Mouse (Mus musculus): Measurements from ENCODE around the gene Icam2.
"Not testable (repeated sequence)": the region's sequence is repeated elsewhere in the genome, so short reads cannot be mapped to it uniquely, and the experiment has no call there.

Icam2 gene

DNA sequence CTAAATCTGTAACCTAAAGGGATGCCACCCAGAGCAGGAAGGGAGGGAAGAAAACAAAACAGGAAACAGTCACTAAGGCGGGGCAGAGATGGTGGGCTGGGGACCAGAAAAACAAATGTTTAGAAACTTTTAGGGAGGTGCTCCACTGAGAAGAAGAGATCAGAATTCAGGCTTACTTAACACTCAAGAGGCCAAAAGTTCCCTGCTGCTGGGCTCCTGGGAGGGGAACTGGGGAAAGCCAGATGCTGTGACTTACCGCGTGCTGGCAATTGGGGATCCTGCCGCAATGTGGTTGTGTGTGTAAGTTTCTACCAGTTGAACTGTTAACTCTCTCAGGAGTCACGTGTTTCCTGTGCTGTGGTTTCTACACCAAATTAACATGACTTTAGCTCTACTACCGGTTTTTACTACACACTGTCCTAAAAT, at the start of gene Icam2:
TSS of gene Icam2 (minus strand) at position 285 of the 426 bp plus-strand sequence.
- DNase-seq (ENCODE audit: low read depth, low spot score) = no peak

DNA sequence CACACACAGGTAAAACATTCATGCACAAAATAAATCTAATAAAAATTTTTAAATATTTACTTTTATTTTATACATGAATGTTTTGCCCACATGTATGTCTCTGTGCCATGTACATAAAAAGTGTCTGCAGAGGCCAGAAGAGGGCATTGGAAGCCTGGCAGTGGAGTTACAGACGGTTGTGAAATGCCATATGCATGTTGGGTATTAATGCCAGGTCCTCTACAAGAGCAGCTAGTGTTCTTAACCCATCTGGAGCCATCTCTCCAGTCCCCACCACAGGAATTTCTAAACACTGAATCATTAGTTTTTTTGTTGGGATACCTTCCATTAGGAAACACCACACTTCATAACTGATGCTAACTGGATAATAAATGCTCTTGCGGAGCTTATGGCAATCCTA, 49.7 kb upstream of the Icam2 start:
- no peak for DNase-seq (ENCODE audit: low read depth, low spot score)

DNA sequence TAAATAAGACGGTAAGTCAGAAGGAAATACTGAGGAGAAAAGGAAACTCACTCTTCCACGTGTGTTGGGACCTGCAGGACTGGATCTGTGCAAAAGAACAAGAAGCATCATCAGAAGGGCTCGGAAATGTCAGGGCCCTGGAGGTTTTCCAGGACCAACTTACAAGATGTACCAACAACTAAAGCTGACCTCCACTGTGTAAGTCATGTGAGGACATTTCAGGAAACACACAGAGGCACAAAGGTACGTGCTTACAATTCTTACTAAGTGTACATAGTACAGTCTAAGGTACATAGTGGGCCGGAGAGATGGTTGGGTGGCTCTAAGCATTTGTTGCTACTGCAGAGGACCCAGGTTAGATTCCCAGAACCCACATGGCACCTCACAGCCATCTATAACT, 49.2 kb upstream of the Icam2 start:
- no peak for DNase-seq (ENCODE audit: low read depth, low spot score)

DNA sequence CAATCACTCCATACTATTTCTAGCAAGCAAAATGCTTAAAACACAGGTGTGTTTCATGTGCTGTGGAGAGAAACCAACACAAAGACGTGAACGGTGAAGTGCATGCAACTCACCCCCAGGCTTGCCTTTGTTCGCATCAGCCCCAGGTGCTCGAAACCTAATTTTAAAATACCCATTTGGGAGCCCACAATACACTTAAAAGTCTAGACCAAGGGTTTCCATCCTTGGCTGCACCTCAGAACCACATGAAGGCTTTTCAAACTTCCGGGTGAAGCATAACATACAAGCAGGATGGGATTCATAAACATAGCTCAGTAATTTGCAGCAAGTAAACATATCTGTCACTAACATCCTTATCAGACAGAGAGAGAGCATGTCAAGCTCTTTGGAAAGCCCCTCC, 42.5 kb upstream of the Icam2 start:
- DNase-seq (ENCODE audit: low read depth, low spot score) = no peak

DNA sequence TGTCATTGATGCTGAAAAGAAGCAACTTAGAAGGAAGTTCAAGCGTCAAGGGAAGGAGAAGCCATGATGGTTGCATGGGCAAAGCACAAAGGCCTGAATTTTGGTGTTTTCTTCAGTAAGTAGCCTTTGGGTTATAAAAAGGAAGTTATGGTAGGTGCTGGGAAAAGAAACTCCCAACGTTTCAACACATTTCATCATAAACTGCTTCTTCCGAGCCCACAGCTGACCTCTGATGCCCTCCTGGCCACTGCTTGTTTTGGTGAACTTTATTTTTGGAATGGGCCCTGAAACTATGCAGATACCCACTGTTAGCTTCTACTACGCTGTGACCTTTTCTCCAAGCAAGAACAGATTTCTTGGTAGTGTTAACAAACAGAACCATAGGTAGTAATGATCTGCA, 41.8 kb upstream of the Icam2 start:
- no peak for DNase-seq (ENCODE audit: low read depth, low spot score)

DNA sequence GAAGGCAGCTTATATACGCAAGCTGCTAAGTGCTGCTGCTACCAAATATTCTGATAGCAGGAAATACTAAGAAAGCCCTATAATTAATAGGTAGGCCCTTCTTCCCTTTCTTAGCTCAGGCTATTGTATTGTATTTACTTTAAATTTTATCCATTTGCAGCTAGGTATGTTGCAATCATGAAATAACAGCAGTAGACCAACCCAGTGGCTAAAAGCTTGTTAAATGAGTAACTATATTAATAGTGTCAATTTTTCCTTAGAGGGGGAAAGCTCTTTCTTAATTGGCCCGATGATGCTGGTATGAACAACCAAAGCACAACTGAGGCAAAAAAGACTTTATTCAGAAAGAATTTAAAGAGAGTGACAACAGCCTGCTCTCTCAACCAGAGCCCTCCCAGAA, 40.7 kb upstream of the Icam2 start:
- DNase-seq (ENCODE audit: low read depth, low spot score) = no peak

DNA sequence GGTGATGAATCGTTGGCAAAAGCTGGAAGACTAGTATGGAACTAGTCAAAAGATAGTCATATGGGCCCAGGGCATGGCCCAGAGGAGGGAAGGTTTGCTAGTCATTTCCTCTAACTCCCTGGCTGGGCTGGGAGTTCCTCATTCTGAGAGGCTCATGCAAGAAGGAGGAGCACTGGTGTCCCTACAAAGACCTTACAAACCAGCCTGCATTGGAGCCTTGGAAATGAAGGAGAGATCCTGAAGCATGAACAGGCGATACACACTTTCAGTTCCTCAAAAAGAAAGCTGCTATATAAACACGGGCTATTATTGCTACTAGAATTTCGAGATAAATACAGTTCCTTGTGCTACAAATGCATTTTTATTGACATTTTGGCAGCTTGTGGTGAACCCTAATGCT, 40.2 kb upstream of the Icam2 start:
- DNase-seq (ENCODE audit: low read depth, low spot score) = no peak

DNA sequence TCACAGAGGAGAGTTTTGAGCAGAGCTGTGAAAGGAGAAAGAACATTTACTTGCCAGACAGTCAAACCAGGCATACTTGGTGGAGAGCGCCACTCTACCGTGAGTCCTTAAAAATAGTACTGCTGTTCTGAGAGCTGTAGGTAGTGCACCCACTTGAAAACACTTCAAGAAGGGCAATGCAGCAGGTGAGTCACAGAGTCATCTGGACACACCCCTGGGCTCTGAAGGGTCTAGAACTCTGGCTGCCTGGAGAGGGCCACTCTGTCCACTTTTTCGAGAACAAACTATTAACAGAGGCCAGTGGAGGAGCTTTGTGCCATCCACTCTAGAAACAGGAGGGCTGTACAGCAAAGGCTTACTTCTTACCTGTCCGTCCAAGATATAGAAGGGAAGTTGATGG, 38.6 kb upstream of the Icam2 start:
- no peak for DNase-seq (ENCODE audit: low read depth, low spot score)

DNA sequence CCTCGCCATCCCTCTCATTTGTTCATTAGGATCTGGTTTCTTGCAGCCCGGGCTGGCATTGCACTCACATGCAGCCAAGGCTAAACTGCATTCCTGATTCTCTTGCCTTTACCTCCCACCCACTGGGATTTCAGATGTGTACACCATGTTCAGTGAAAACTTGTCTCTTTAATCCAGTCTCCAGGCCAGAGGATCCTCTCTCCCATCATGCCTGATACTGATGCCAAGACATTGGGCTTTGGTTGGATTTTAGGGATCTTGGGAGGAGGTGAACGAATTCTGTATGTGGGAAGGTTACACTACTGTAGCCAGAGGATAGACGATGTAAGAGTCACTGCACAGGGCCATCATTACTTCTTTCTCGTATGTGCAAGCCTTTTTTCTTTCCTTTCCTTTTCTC, 37.3 kb upstream of the Icam2 start:
- DNase-seq (ENCODE audit: low read depth, low spot score) = no peak

DNA sequence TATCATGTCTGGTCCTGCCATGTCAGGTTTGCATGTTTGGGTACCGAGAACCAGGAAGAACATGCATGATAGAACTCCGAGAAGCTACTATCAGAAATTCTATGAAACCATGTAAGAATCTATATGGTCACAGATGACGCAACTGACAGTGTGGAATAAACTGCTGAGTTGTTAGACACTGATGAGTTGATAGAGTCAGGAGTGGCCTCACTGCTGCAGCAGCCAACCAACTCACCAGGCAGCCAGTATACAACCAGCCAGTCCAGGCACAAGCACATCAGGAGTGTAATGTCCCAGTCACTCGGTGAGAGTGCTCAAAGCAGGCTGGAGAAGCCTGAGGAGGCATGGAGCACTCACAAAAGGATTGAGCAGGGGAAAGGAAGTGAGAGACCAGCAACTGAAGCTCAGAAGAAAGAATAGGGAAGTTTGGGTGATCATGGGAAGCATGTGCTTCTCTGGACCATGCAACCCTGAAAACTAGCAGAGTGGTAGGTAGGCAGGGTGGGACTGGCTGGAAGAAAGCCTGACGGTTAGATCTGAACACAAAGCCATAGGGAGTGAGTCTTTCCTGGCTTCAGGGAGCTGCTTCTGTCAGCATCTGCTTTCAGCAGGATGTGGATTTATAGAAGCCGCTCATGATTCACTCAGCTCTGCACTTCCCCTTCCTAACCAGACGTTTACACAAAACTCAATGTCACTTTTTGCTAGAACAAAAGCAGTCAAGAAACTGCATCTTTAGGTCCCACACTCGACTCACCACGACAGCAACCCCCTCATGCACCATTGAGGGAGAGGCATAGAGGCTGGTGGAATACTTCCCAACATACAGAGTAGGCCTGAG, 31.6 kb upstream of the Icam2 start:
- DNase-seq (ENCODE audit: low read depth, low spot score) = no peak

DNA sequence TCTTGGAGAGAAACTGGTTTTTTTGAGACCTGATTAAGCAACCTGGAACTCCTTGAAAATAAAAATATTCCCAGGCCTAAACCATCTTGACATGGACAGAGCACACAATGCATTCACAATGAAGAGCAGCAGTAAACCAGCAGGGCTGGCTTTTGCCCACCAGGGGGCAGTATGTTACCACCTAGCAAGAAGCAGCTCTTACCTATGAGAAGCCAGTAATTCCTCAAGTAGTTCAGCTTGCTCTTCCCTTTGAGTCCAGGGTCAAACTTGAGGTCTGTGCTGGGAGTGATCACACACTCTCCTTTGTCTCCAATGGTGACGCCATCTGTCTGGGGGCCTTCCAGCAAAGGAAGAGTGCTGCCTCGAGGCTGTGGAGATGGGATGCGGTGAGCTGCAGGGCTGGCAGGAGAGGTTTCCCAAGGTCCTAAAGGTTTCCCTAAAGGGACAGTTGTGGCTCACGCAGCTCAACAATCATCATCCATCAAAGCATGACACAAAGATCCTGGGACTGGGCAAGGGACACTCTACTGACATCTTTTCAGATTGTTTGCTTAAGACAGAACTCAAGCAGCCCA, 30.8 kb upstream of the Icam2 start:
- peak; percentile 90 for DNase-seq (ENCODE audit: low read depth, low spot score)

DNA sequence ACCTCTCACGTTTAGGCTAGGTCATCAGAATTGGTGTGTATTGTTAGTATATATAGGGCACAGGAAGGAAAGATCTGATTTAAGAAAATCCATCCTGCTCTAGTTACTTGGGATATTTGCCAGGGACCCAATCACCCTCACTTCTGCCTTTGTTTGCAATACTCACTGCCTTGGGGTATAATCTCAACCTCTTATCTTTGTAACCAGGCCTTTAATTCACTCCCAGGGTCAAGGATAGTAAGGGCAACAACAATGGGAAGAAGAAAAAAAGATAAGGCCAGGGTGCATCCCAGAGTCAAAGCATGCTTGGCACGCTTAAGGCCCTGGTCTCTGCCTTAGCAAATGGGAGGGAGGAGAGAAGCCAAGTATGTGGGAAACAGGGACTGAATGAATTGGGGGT, 30.0 kb upstream of the Icam2 start:
- no peak for DNase-seq (ENCODE audit: low read depth, low spot score)

DNA sequence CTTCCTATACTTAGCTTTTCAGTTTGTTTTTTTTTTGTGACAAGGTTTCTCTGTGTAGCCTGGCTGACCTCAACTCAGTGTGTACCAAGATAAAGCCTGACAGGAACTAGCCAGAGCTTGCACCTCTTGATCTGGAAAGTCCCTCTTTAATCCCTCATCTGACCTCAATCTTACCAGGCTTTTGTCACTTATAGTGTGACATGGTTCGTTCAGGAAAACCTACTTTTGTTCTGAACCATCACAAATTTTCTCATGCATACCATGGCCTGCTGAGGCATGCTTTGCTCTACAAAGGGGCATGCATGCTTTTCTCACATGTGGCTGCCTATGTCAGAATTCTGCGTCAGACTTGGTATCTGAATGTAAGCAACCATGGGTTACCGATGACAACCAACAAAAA, 28.5 kb upstream of the Icam2 start:
- no peak for DNase-seq (ENCODE audit: low read depth, low spot score)

DNA sequence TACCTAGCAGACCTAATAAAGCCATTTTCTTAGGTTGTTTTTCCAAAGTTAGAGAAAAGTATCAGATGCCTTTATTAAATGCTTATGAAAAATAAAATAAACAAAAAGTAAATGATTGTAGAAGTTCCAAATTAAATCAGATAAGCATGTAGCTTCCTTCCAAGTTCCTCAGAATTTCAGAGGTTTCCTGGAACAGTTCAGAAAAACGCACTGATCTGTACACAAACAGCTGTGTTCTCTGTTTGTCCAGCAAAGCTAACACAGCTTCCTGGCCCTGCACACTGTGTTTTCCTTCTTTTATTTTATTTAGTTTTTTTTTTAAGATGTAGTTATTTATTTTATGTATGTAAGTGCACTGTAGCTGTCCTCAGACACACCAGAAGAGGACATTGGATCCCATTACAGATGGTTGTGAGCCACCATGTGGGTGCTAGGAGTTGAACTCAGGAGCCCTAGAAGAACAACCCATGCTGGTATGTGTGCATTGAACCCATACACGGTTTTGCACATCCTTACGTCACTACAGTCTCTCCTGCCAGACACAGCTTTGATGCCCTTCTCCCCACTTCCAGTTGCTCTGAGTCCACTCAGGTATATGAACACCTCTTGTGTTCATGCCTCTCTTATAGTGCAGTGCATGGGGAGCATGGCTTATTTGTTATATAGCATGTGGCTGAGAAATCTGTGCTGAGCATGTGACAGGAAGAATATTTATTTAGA, 24.9 kb upstream of the Icam2 start:
- DNase-seq (ENCODE audit: low read depth, low spot score) = no peak

DNA sequence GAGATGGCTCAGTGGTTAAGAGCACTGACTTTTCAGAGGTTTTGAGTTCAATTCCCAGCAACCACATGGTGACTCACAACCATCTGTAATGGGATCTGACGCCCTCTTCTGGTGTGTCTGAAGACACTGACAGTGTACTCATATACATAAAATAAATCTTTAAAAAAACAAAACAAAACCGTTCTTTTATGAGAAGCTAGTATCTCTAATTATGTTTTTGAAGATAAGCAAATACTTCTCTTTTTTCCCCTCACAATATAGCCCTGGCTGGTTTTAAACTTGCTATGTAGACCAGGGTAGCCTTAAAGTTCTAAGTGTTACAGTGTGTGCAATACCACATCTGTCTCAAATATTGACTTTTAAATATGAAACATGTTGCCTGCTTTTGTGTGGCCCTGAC, 23.3 kb upstream of the Icam2 start:
- no peak for DNase-seq (ENCODE audit: low read depth, low spot score)

DNA sequence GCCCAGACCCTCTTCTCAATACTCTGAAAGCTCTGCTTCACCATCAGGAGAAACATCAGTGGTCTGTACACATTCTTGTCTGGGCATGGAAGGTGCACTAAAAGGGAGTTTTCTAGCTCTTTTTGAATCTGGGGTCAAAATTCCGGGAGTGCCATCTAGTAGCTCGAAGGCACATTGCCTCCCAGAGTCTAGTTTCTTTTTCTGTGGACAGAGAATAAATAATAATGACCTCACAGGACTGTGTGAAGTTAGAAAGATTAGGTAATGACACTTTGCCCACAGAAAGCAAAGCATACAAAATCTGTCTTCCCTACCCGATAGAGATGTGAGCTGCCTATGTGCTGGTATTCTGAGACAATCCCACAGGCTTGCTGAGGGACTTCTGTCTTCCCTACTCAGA, 22.6 kb upstream of the Icam2 start:
- no peak for DNase-seq (ENCODE audit: low read depth, low spot score)

DNA sequence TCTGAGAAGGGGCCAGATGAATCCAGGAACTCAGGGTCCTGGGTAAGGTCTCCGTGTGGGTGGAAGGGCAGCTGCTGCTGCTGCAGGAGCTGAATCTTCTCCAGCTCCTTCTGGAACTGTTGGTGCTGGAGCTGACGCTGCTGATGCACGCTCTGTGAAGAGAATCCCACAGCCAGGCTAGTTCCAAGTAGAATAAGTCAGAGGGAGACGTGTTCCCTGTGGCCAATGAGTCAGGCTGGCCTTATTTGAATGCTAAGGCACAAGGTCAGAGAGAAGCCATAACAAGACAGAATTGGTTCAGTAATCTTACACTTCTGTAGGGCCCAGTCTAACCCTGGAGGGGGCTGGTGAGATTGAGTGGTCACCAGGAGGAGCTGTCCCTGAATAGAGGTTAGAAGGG, 22.1 kb upstream of the Icam2 start:
- DNase-seq (ENCODE audit: low read depth, low spot score) = no peak

DNA sequence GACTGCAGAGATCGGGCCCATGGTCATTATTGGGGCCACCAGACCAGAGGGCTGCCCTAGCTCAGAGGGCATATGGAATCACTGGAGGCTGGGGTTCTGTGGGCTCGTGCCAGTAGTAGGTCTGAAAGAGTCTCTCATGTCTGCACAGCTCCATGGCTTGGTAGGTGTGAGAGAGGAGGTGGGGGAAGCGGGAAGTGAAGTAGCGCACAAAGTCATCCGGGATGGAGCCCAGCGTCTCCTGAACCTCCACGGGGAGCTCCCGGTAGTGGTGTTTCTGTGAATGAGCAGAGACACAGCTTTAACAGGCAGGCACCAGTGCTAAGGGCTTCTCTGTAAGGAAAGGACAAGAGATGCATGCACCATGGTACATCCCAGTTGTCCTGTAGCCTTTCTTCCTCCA, 10.6 kb upstream of the Icam2 start:
- no peak for DNase-seq (ENCODE audit: low read depth, low spot score)

DNA sequence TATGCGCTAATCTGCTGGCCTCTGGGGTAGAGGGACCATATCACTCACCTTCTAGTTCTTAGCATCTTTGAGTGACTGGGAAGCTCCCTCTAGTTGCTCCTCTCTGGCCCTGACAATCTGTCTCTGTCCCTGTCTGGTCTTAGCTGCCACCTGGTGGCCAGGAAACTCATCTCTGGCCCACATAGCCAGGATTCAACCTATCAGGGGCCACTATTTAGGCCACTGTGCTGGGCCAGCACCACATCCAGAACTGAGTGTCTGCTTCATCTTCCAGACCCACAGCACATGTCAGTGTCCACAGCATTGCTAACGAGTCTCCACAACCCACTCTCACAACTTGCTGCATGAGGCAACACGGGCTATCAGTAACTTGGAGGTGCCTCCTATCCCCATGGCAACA, 9.8 kb upstream of the Icam2 start:
- peak; percentile 42 for DNase-seq (ENCODE audit: low read depth, low spot score)

DNA sequence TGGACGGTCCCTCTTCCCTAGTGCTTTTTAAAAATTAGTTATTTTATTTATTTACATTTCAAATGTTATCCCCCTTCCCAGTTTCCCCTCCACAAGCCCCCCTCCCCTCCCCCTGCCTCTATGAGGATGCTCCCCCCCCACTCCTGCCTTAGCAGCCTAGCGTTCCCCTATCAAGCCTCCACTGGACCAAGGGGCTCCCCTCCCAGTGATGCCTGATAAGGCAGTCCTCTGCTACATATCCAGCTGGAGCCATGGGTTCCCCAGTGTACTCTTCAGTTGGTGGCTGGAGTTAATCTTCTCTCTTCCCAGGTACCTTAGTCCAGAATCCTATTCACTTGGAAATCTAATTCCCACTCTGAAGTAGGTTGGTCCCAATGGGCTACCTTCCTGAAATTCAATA, 6.2 kb upstream of the Icam2 start:
- not testable (repeated sequence) for DNase-seq (ENCODE audit: low read depth, low spot score)

DNA sequence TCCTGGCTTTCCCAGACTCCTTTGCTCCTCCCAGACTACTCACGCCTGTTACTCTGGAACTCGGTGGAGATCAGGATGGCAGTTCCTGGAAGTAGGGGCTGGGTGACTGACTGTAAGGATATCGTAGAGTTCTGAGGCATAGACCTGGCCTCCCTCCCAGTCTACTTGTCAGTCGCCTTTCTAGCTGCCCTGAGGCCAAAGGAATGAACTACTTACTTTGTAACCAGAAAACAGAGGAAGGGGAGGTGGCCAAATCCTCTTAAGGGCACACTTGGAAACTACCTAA, 5.4 kb upstream of the Icam2 start:
- DNase-seq (ENCODE audit: low read depth, low spot score) = peak; percentile 33

DNA sequence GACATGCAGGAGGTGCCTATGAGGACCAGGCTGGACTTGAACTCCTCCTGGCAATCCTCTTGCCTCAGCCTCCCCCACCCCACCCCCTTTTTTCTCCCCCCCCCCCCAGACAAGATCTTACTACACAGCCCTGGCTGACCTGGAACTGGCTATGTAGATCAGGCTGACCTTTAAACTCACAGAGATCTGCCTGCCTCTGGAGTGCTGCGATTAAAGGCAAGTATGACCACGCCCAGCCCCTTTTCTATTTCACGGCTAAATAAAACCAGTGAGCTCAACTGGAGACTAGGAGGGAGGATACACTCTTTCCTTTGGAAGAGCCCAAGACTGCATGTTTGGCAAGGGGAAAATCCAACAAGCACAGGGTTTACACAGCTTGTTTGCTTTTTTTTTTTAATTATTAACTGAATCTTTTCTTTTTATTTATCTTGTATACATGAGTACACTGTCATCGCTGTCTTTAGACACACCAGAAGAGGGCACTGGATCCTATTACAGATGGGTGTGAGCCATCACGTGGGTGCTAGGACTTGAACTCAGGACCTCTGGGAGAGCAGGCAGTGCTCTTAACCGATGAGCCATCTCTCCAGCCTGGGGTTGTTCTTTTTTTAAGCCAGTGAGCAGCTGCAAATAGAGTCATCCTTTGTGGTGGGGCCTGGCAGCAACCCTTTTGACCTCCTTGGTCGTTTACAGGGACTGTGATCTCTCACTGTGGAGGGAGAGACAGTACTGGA, 4.9 kb upstream of the Icam2 start:
- DNase-seq (ENCODE audit: low read depth, low spot score) = peak; percentile 79

All from ES-CJ7 (cell line).